Mouse (Mus musculus): ENCODE measurements at regions not wholly inside any gene's neighbourhood (a gene's known extent, or its start where the extent isn't known, plus 50 kb on each side); places are given as distances from the start of the nearest gene placed in this dataset.

GRCm38 (mm10) chr9:27694805-27695593 is 95.6 kb upstream of the Opcml start:
- no peak for DNase-seq (ENCODE audit: low read depth, low spot score)

GRCm38 (mm10) chr9:27701559-27701958 is 89.0 kb upstream of the Opcml start:
- no peak for DNase-seq (ENCODE audit: low read depth, low spot score)

- no peak for DNase-seq (ENCODE audit: low read depth, low spot score)
Observed at GRCm38 (mm10) chr9:27702140-27702539, 88.4 kb upstream of the Opcml start.

GRCm38 (mm10) chr9:27704001-27704400 is 86.6 kb upstream of the Opcml start:
- no peak for DNase-seq (ENCODE audit: low read depth, low spot score)

GRCm38 (mm10) chr9:27723840-27724408 is 66.7 kb upstream of the Opcml start:
- DNase-seq (ENCODE audit: low read depth, low spot score): no peak

- DNase-seq (ENCODE audit: low read depth, low spot score): no peak
Observed at GRCm38 (mm10) chr9:27724576-27724975, 66.0 kb upstream of the Opcml start.

- peak; percentile 29 for DNase-seq (ENCODE audit: low read depth, low spot score)
Observed at GRCm38 (mm10) chr9:27728652-27729557, 61.7 kb upstream of the Opcml start.

- no peak for DNase-seq (ENCODE audit: low read depth, low spot score)
Observed at GRCm38 (mm10) chr9:27729558-27729889, 61.1 kb upstream of the Opcml start.

- DNase-seq (ENCODE audit: low read depth, low spot score): peak; percentile 49
Observed at GRCm38 (mm10) chr9:27739287-27739686, 51.3 kb upstream of the Opcml start.

Data from mesoderm, embryonic 11.5 days (tissue).